Mouse (Mus musculus) CH12.LX (cell line): ENCODE results near the gene Rbm11. TPM values are rescaled to one million over a fixed set of nuclear protein-coding genes. Genes with fewer than 3 reads are reported as not detected.

Experiments
- DNase-seq: peaks from one replicate; pipeline ENCODE4 v3.0.0-alpha.2; 2013; ENCODE audit errors: extremely low read depth
- H3K27ac ChIP-seq: 2 replicates; pipeline ENCODE4 v1.5.1; 2012; ENCODE audit warnings: low read depth, mild to moderate bottlenecking, control low read depth, moderate library complexity; ENCODE audit not compliant: insufficient read depth
- H3K27me3 ChIP-seq: replicated peaks from 2 replicates; pipeline ENCODE3; 2012; ENCODE audit warnings: inconsistent platforms
- H3K36me3 ChIP-seq, 2 experiments: replicated peaks in 1 of 2; 2 replicates each; pipeline versions ENCODE3 to v1.6.1; 2012; ENCODE audit warnings: inconsistent platforms in 1 of 2, low read length in 1 of 2, mild to moderate bottlenecking in 1 of 2, mixed read lengths in 1 of 2, moderate library complexity in 1 of 2; ENCODE audit not compliant: control insufficient read depth in 1 of 2, insufficient read depth in 1 of 2
- H3K4me1 ChIP-seq, 2 experiments: 2 replicates each; pipeline ENCODE4 v1.6.1; 2012; ENCODE audit warnings: inconsistent platforms in 1 of 2, moderate library complexity in 1 of 2; ENCODE audit not compliant: insufficient read depth in 2 of 2, control insufficient read depth in 1 of 2
- H3K4me2 ChIP-seq: 2 replicates; pipeline ENCODE4 v1.6.1; 2012; ENCODE audit warnings: low read depth, mild to moderate bottlenecking, control low read depth; ENCODE audit not compliant: poor library complexity, insufficient read depth, severe bottlenecking
- H3K4me3 ChIP-seq, 3 experiments: fragments of 150-350 bp in 1 of 3; sonication (generic) in 1 of 3; replicated peaks in 1 of 3; 2 replicates each; pipeline versions ENCODE3 to v1.5.1; 2011 to 2012; ENCODE audit warnings: low read depth in 2 of 3, low read length in 2 of 3, mild to moderate bottlenecking in 2 of 3, moderate library complexity in 2 of 3, control low read depth in 1 of 3, improper control_type of control experiment in 1 of 3, inconsistent platforms in 1 of 3, mixed read lengths in 1 of 3; ENCODE audit not compliant: poor library complexity in 1 of 3
- H3K79me2 ChIP-seq: replicated peaks from 2 replicates; pipeline ENCODE4 v1.6.1; 2012; ENCODE audit warnings: mild to moderate bottlenecking, moderate library complexity; ENCODE audit not compliant: control insufficient read depth, poor library complexity, insufficient read depth, severe bottlenecking; ENCODE audit errors: extremely low read depth
- H3K9ac ChIP-seq: 2 replicates; pipeline ENCODE4 v1.6.1; 2012; ENCODE audit warnings: low read depth, mild to moderate bottlenecking, control low read depth, moderate library complexity; ENCODE audit not compliant: insufficient read depth
- H3K9me3 ChIP-seq: replicated peaks from 2 replicates; pipeline ENCODE3; 2012; ENCODE audit warnings: low read length, inconsistent platforms, mixed read lengths
- CHD2 ChIP-seq: IDR thresholded peaks from 2 replicates; pipeline ENCODE4 v1.6.1; 2011; ENCODE audit warnings: low read length, improper control_type of control experiment
- CTCF ChIP-seq, 2 experiments: IDR thresholded peaks in 1 of 2; conservative IDR thresholded peaks in 1 of 2; 2 replicates each; pipeline ENCODE4 v1.5.1; 2011 to 2012; ENCODE audit warnings: low read depth in 2 of 2, low read length in 2 of 2, improper control_type of control experiment in 1 of 2, inconsistent platforms in 1 of 2, mild to moderate bottlenecking in 1 of 2, moderate library complexity in 1 of 2
- JUN ChIP-seq: IDR thresholded peaks from 2 replicates; pipeline ENCODE4 v1.6.1; 2011; ENCODE audit warnings: low read depth, mild to moderate bottlenecking, low read length, improper control_type of control experiment, moderate library complexity; ENCODE audit not compliant: insufficient read depth
- KAT2A ChIP-seq: IDR thresholded peaks from 2 replicates; pipeline ENCODE4 v1.6.1; 2012; ENCODE audit warnings: low read length, improper control_type of control experiment, inconsistent platforms; ENCODE audit not compliant: insufficient replicate concordance
- MYC ChIP-seq: IDR thresholded peaks from 2 replicates; pipeline ENCODE4 v1.6.1; 2011; ENCODE audit warnings: low read depth, mild to moderate bottlenecking, improper control_type of control experiment, low read length
- NELFE ChIP-seq: IDR thresholded peaks from 2 replicates; pipeline ENCODE4 v1.6.1; 2011; ENCODE audit warnings: low read depth, low read length, improper control_type of control experiment
- NRF1 ChIP-seq: IDR thresholded peaks from 2 replicates; pipeline ENCODE4 v1.6.1; 2014; ENCODE audit warnings: low read depth, mild to moderate bottlenecking, inconsistent platforms, low read length, improper control_type of control experiment, moderate library complexity
- PAX5 ChIP-seq: IDR thresholded peaks from 2 replicates; pipeline ENCODE4 v1.6.1; 2012; ENCODE audit warnings: low read length, inconsistent platforms, mixed read lengths
- POLR2A ChIP-seq: IDR thresholded peaks from 2 replicates; pipeline ENCODE4 v1.6.1; 2011; ENCODE audit warnings: low read depth, mild to moderate bottlenecking, improper control_type of control experiment, low read length
- POLR2AphosphoS2 ChIP-seq: IDR thresholded peaks from 2 replicates; pipeline ENCODE4 v1.6.1; 2011; ENCODE audit warnings: low read depth, low read length, improper control_type of control experiment
- RAD21 ChIP-seq: IDR thresholded peaks from 2 replicates; pipeline ENCODE4 v1.6.1; 2011; ENCODE audit warnings: low read depth, mild to moderate bottlenecking, low read length, improper control_type of control experiment, moderate library complexity
- SMC3 ChIP-seq: IDR thresholded peaks from 2 replicates; pipeline ENCODE4 v1.6.1; 2011; ENCODE audit warnings: low read depth, low read length, improper control_type of control experiment
- USF1 ChIP-seq: IDR thresholded peaks from 2 replicates; pipeline ENCODE4 v1.6.1; 2014; ENCODE audit warnings: low read depth, mild to moderate bottlenecking, inconsistent platforms, low read length, improper control_type of control experiment
- ZKSCAN1 ChIP-seq: IDR thresholded peaks from 2 replicates; pipeline ENCODE4 v1.6.1; 2012; ENCODE audit warnings: low read depth, inconsistent platforms, low read length, improper control_type of control experiment, borderline replicate concordance
- ZNF384 ChIP-seq: IDR thresholded peaks from 2 replicates; pipeline ENCODE4 v1.6.1; 2012; ENCODE audit warnings: low read depth, low read length, improper control_type of control experiment, inconsistent platforms
- dilution Hi-C: fragments of 300-500 bp; cut with MboI; formaldehyde crosslinking; loops from 2 replicates; pipeline ENCODE4 v1.14.3; 2020; ENCODE audit warnings: low sequenced_read_pairs; ENCODE audit not compliant: extremely low pct_unique_long_range_greater_than_20kb, extremely low pct_ligation_motif_present
- in situ Hi-C: fragments of 300-500 bp; cut with MboI; formaldehyde crosslinking; loops from 3 replicates; pipeline ENCODE4 v1.14.3; 2019; ENCODE audit warnings: low sequenced_read_pairs, low pct_ligation_motif_present, low pct_unique_long_range_greater_than_20kb, mixed read lengths
- polyA plus RNA-seq: library from polyadenylated mRNA; unstranded; fragments of >175 nt; gene quantifications from 2 replicates; pipeline ENCODE4 v1.2.1, GENCODE M21; 2012; ENCODE audit warnings: low read depth; ENCODE audit not compliant: insufficient read length
- total RNA-seq, 2 experiments: library from RNA; depleted of rRNA; stranded (reverse); fragments of 300-350 nt in 1 of 2; fragments of >200 nt in 1 of 2; gene quantifications; 2 replicates each; pipeline ENCODE4 v1.2.3; 2012 to 2014

Gene Rbm11
- total and polyA plus RNA-seq, 3 experiments = not detected

- dilution Hi-C loops = no loop called here
- peak; percentile 6 for DNase-seq
- Histone ChIP-seq H3K27ac (no peak overlapping the region), H3K4me1 (no peaks in the 10 kb centered on the region), H3K9me3 (peaks cover 43% of the 10 kb centered on the region), H3K9ac (no peak overlapping the region), H3K4me3 (no peak overlapping the region), H3K36me3 (no peaks in the 10 kb centered on the region), H3K4me2 (no peak overlapping the region), H3K27me3 (no peaks in the 10 kb centered on the region), H3K79me2 (no peaks in the 10 kb centered on the region)
- TF ChIP-seq SMC3 (peak; percentile 36), PAX5 (no peak), RAD21 (peak; percentile 11), ZNF384 (no peak), CHD2 (no peak), ZKSCAN1 (no peak), NRF1 (no peak), CTCF (conservative IDR thresholded peaks at IDR 0.05 in 1 of 2, IDR thresholded peaks at IDR 0.05 in 1 of 2; ENCODE audit: low read depth in 2 of 2, low read length in 2 of 2) (peak in 1 of 2 experiments; percentile 49; a peak in 2 of 4 replicates), MYC (no peak), POLR2A (no peak), NELFE (no peak), KAT2A (no peak), USF1 (no peak), JUN (no peak)
- in situ Hi-C loops = no loop called here
Observed at GRCm38 (mm10) chr16:75617651-75618349, 25.2 kb downstream of the Rbm11 start.

- no peak overlapping the region for H3K27ac ChIP-seq
- TF ChIP-seq POLR2AphosphoS2 (no peak), CTCF (conservative IDR thresholded peaks at IDR 0.05 in 1 of 2, IDR thresholded peaks at IDR 0.05 in 1 of 2; ENCODE audit: low read depth in 2 of 2, low read length in 2 of 2) (peak in 1 of 2 experiments; percentile 13; a peak in 1 of 4 replicates), RAD21 (peak; percentile 2)
- TF ChIP-seq, all 38 proteins: peak for 2
- Histone ChIP-seq H3K4me2 (no peak overlapping the region), H3K9ac (no peak overlapping the region), H3K9me3 (peaks cover 26% of the 10 kb centered on the region), H3K79me2 (no peaks in the 10 kb centered on the region), H3K4me1 (no peaks in the 10 kb centered on the region), H3K36me3 (no peaks in the 10 kb centered on the region), H3K4me3 (no peak overlapping the region), H3K27me3 (no peaks in the 10 kb centered on the region)
- dilution Hi-C loops = no loop called here
- in situ Hi-C loops = no loop called here
- DNase-seq = no peak
Observed at GRCm38 (mm10) chr16:75627862-75628261, 35.2 kb downstream of the Rbm11 start.

Other genes with a start within 250 kb of the Rbm11 start
- not detected in 2 replicates for gene Lipi, start 6.8 kb upstream of the Rbm11 start, total RNA-seq (2012; rRNA removed)
- gene Lipi, start 6.8 kb upstream of the Rbm11 start, total RNA-seq (2014; rRNA removed) = not detected in 2 replicates
- not detected in 2 replicates for gene Lipi, start 6.8 kb upstream of the Rbm11 start, polyA plus RNA-seq
- 30.6 and 36.8 TPM in 2 replicates for gene Hspa13, start 174.3 kb downstream of the Rbm11 start, total RNA-seq (2012; rRNA removed)
- 38.9 and 45.9 TPM in 2 replicates for gene Hspa13, start 174.3 kb downstream of the Rbm11 start, total RNA-seq (2014; rRNA removed)
- 20.4 and 21.3 TPM in 2 replicates for gene Hspa13, start 174.3 kb downstream of the Rbm11 start, polyA plus RNA-seq